Mouse (Mus musculus) gastrocnemius, postnatal 10 days (tissue): ENCODE measurements around the gene Ppp1ca. TPM values are rescaled to one million over a fixed set of nuclear protein-coding genes. Genes with fewer than 3 reads are reported as not detected.

Experiments used
- DNase-seq: peaks from one replicate; pipeline ENCODE4 v3.0.0; 2021; ENCODE audit warnings: mixed read lengths
- total RNA-seq, 2 experiments: library from RNA; stranded (reverse); gene quantifications; 2 replicates each; pipeline ENCODE4 v1.2.3; 2021

Gene Ppp1ca
- total RNA-seq, 2 experiments from 2014 or later, result 339 to 348 TPM

DNA sequence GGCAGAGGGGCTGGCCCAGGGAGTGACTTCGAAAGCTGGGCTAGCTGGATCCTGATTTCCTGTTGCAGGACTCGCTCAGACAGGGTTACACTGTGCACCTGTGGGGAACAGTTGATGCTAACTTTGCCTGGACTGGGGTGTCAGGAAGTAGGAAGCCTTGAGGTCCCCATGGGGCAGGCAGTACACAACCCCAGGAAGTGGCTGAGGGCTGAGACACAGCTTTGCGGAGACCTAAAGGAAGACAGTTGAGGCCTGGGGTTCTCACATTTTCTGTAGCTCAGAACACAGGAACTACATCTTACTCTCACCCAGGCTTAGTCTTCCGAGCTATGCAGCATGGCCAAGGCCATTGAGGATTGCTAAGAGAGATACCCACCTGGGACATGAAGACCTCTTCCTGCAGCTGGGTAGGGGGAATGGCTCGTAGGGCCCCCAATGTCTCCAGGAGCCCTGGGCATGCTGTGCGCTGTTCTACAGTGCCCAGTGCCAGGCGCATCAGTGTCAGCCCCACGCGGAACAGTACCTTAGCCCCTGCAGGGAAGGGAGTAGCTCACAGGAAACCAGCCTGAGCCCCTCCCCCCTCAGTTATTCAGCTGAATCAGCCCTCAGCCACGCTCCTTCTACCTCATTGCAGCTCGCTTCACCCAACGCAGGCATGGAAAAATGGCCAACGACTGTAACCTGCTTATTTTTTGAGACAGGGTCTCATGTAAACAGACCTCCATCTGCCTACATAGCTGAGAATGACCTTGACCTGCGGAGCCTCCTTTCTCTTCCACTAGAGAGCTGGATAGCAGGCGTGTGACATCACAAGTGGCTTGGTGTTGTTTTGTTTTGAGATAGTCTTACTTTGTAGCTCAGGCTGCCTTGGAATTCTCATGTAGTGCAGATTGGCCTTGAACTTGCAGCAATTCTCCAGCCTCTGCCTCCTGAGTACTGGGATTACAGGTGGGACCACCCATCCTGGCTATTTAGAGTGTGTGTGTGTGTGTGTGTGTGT lies 6.6 kb upstream of the Ppp1ca start:
- DNase-seq, result no peak

GRCm38 (mm10) chr19:4187303-4187702 lies 4.6 kb upstream of the Ppp1ca start:
- no peak for DNase-seq

DNA sequence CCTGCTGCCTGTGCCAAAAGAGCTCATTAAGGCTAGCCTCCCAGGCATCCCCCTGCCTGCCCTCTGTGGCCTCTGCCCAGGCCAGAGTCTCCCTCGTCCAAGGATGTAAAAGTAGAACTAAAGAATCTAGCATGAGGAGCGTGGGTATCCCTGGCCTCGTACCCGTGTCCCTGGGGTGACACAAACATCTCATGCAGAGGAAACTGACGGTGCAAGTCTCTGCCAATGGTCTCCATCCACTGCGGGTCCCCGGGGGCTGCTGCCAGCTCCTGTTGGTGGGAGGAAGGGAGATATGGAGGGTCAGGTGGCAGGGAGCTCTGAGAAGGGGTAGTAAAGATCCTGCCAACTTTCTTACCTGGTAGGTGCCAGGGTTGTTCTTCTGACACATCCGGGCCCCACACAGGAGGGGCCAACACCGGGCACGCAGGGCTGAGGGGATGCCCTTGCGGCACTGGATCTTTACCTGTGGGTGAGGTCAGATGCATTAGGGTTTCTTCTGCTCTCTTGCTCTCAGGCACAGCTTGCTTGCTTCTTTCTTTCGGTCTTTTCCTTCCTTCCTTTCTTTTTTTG lies 2.7 kb upstream of the Ppp1ca start:
- DNase-seq, result no peak

DNA sequence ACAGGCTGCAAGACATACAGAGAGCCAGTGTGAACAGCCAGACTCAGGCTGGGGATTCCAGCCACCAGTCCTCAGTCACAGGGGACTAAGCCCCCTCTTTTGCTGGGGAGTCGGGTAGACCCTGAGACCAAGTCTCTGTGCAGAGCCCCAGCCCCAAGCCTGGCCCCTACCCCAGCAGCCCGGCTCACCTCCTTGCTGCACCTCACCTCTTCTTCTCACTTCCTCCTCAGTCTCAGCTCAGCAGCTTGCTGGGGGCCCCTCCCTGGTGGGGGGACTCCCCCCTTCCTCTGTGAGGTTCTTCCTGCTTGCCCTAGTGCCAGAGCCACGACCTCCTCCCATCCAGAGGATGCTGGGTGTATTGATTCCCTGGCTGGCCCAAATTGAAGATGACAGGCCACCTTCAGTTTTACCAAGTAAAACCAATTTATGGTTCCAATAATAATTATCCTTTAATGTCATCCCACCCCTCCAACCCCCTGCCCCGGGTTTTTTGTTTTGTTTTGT lies 982 bp upstream of the Ppp1ca start, which contains the start of gene Tbc1d10c:
Tbc1d10c (minus strand) TSS at position 454 of the 504 bp plus-strand sequence.
- no peak for DNase-seq

DNA sequence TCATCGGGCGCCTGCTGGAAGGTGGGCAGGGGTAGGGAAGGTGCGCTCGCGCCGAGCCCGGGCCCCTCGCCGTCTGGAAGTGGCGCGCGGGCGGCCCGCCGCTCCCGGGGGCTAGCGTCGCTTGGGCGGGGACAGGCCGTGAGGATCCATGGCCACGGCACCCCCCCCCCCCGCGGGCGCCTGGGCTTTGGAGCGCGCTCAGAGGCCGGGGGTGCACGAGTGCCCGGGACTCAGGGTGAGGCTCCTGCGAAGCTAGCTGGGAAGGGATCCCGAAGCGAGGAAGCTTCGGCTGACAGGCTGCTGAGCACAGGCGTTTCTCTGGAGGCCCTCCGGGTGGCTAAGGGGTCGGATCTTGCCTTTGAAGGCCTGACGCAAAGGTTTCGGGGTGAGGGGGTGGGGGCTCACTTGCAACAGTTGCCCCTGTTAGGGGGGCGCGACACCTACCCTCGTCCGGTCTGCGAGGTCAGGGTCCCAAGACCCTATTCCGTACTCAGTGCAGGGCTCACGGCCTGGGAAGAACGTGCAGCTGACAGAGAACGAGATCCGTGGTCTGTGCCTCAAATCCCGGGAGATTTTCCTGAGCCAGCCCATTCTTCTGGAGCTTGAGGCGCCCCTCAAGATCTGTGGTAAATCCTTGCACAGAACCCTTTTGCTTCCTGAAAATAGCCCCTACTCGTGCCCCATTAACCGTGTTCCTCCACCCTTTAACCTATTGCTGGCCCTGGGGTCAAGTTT lies 553 bp downstream of the Ppp1ca start:
- DNase-seq, result no peak

GRCm38 (mm10) chr19:4193129-4193528 lies 1.3 kb downstream of the Ppp1ca start:
- DNase-seq, result no peak

- DNase-seq, result no peak
These were observed 2.3 kb downstream of the Ppp1ca start for GRCm38 (mm10) chr19:4194021-4194724.

DNA sequence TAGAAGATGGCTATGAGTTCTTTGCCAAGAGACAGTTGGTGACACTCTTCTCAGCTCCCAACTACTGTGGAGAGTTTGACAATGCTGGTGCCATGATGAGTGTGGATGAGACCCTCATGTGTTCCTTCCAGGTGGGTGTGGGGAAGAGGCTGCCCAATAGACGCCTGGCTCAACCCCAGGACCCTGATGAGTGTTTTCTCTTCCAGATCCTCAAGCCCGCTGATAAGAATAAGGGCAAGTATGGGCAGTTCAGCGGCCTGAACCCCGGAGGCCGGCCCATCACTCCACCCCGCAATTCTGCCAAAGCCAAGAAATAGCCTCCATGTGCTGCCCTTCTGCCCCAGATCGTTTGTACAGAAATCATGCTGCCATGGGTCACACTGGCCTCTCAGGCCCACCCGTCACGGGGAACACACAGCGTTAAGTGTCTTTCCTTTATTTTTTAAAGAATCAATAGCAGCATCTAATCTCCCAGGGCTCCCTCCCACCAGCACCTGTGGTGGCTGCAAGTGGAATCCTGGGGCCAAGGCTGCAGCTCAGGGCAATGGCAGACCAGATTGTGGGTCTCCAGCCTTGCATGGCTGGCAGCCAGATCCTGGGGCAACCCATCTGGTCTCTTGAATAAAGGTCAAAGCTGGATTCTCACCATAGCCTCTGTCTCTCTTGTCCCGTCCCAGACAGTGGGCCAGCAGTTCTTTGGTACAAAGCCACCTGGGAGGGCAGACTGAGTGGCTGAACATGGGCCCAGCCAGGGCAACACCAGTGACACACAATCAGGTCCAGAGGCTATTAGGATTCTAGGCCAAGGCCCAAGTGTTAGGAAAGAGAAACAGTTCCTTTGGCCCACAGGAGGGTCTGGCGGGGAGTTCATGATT lies 3.1 kb downstream of the Ppp1ca start:
- no peak for DNase-seq

DNA sequence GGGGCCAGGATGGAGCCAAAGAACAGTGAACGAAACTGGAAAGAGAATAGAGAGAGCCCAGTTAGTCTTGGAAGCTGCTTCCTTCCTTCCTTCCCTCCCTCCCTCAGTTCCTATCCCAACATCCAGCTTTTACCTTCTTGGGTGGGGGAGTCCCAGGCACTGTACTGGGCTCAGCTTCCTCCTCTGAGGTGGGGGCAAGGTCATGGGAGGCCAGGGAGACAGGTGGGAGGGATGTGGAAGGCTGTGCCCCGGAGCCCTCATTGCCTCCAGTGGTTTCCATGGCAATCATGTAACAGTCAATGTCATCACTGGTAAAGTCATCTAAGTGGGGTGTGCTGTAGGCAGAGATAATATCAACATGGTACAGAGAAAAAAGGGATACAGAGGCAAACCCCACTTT lies 4.2 kb downstream of the Ppp1ca start:
- DNase-seq, result no peak

- DNase-seq, result no peak
These were observed 4.7 kb downstream of the Ppp1ca start for GRCm38 (mm10) chr19:4196548-4196947.

- no peak for DNase-seq
These were observed 5.3 kb downstream of the Ppp1ca start for GRCm38 (mm10) chr19:4197180-4197579.

- DNase-seq, result peak; percentile 95
These were observed 9.5 kb downstream of the Ppp1ca start, which contains the start of gene Rad9a for GRCm38 (mm10) chr19:4201291-4201909. Rad9a (minus strand) TSS chr19:4201662.

GRCm38 (mm10) chr19:4202149-4202548 lies 10.3 kb downstream of the Ppp1ca start:
- DNase-seq, result no peak

- DNase-seq, result no peak
These were observed 11.3 kb downstream of the Ppp1ca start for GRCm38 (mm10) chr19:4203148-4203547.

- no peak for DNase-seq
These were observed 11.9 kb downstream of the Ppp1ca start for GRCm38 (mm10) chr19:4203604-4204326.

DNA sequence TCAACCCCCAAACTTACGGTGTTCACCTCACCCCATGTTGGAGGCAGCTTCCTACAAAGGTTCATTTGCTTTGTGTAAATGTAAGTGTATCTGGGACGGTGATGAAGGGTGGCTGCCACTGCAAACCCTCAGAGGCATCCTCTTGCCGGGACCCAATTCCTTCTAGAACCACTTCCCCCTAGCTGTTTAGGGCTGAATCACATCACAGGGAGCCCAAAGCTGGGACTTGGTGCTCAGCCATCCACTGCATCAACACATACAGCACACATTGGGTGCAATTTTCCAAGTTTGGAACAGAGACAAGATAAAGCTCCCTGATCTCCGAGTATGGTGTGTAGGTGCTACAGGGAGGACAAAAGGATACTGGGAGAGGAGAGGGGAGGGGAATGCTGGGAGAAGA lies 13.0 kb downstream of the Ppp1ca start:
- no peak for DNase-seq

- peak; percentile 62 for DNase-seq
These were observed 15.1 kb downstream of the Ppp1ca start for GRCm38 (mm10) chr19:4206971-4207370.

- no peak for DNase-seq
These were observed 16.7 kb downstream of the Ppp1ca start for GRCm38 (mm10) chr19:4208563-4208962.

GRCm38 (mm10) chr19:4211891-4212588 lies 20.2 kb downstream of the Ppp1ca start:
- no peak for DNase-seq
